Comparison of ENCODE assay signal across 8 mouse cellular contexts in genomic region chr17:15526304-15526703, GRCm38 (mm10). TPM values are rescaled to one million over a fixed set of nuclear protein-coding genes. Genes with fewer than 3 reads are reported as not detected.
DNase-seq lines count a peak whose midpoint lies in the region; ATAC-seq and TF ChIP-seq lines count a peak whose summit lies in the region.

No protein-coding gene starts in this region.

- peaks cover 31% of the 10 kb centered on the region for H3K36me3 ChIP-seq in heart, embryonic 12.5 days
- H3K36me3 ChIP-seq in G1E (replicated peaks), result peaks cover 57% of the 10 kb centered on the region
- H3K36me3 ChIP-seq in forebrain, embryonic 15.5 days, result peaks cover 39% of the 10 kb centered on the region
- peaks cover 39% of the 10 kb centered on the region for H3K36me3 ChIP-seq in liver, embryonic 15.5 days (replicated peaks)

- DNase-seq in heart, adult 9 months (ENCODE audit: low spot score in 2 of 2), result no peak
- no peak for DNase-seq in G1E (ENCODE audit: low spot score)
- DNase-seq in frontal cortex, postnatal 10 days (ENCODE audit: low spot score in 2 of 2), result no peak
- DNase-seq in layer of hippocampus, postnatal 36 days, result no peak
- DNase-seq in gastrocnemius, adult 8-10 months (ENCODE audit: low spot score in 2 of 2), result no peak

- peak overlapping the region; percentile 88 for H3K4me2 ChIP-seq in heart, embryonic 12.5 days
- H3K4me2 ChIP-seq in forebrain, embryonic 15.5 days (replicated peaks), result peak overlapping the region; percentile 67
- H3K4me2 ChIP-seq in liver, embryonic 15.5 days, result peak overlapping the region; percentile 92

- no peaks in the 10 kb centered on the region for H3K27me3 ChIP-seq in heart, embryonic 12.5 days (replicated peaks)
- H3K27me3 ChIP-seq in G1E (ENCODE audit: insufficient read depth, low read length), result no peaks in the 10 kb centered on the region
- H3K27me3 ChIP-seq in forebrain, embryonic 15.5 days, result no peaks in the 10 kb centered on the region
- H3K27me3 ChIP-seq in liver, embryonic 15.5 days, result no peaks in the 10 kb centered on the region

- H3K9me3 ChIP-seq in heart, embryonic 12.5 days (replicated peaks), result no peaks in the 10 kb centered on the region
- no peaks in the 10 kb centered on the region for H3K9me3 ChIP-seq in G1E (replicated peaks)
- H3K9me3 ChIP-seq in forebrain, embryonic 15.5 days, result no peaks in the 10 kb centered on the region
- H3K9me3 ChIP-seq in liver, embryonic 15.5 days (replicated peaks), result no peaks in the 10 kb centered on the region

- no peak overlapping the region for H3K27ac ChIP-seq in heart, embryonic 12.5 days (ENCODE audit: poor library complexity, severe bottlenecking)
- peak overlapping the region; percentile 88; the same call in 1 of the 2 replicates for H3K27ac ChIP-seq in forebrain, embryonic 15.5 days (replicated peaks)
- peak overlapping the region; percentile 87 for H3K27ac ChIP-seq in liver, embryonic 15.5 days (replicated peaks)

- 12% methylated on average over 10 of the region's 10 CpGs for WGBS in heart, embryonic 12.5 days
- WGBS in forebrain, embryonic 15.5 days, result 11% methylated on average over 10 of the region's 10 CpGs
- WGBS in liver, embryonic 15.5 days (ENCODE audit: insufficient replicate concordance), result 5% methylated on average over 10 of the region's 10 CpGs

- peaks cover 7% of the 10 kb centered on the region for H3K4me1 ChIP-seq in heart, embryonic 12.5 days (replicated peaks)
- H3K4me1 ChIP-seq in G1E (ENCODE audit: insufficient read depth, low read depth, low read length), result peaks cover 38% of the 10 kb centered on the region
- peaks cover 19% of the 10 kb centered on the region for H3K4me1 ChIP-seq in forebrain, embryonic 15.5 days
- H3K4me1 ChIP-seq in liver, embryonic 15.5 days (replicated peaks), result peaks cover 29% of the 10 kb centered on the region

- H3K4me3 ChIP-seq in heart, embryonic 12.5 days, result peak overlapping the region; percentile 79
- peak overlapping the region; percentile 79 for H3K4me3 ChIP-seq in G1E (ENCODE audit: low read depth, low read length)
- peak overlapping the region; percentile 90 for H3K4me3 ChIP-seq in forebrain, embryonic 15.5 days
- H3K4me3 ChIP-seq in liver, embryonic 15.5 days (replicated peaks), result peak overlapping the region; percentile 73

- H3K9ac ChIP-seq in heart, embryonic 12.5 days, result peak overlapping the region; percentile 92
- H3K9ac ChIP-seq in forebrain, embryonic 15.5 days (replicated peaks), result peak overlapping the region; percentile 73
- peak overlapping the region; percentile 83 for H3K9ac ChIP-seq in liver, embryonic 15.5 days

- ATAC-seq in heart, embryonic 12.5 days (ENCODE audit: insufficient number of reproducible peaks, low FRiP score), result no peak
- ATAC-seq in G1E (ENCODE audit: extremely low read depth, insufficient number of reproducible peaks, low FRiP score, poor library complexity, severe bottlenecking), result no peak
- no peak for ATAC-seq in forebrain, embryonic 15.5 days (replicated peaks)
- ATAC-seq in liver, embryonic 15.5 days (ENCODE audit: insufficient read depth), result no peak

- no peak for TF ChIP-seq CTCF in G1E (IDR thresholded peaks at IDR 0.05; ENCODE audit: low read depth, low read length)

RNA-seq across cellular contexts. Expression of gene Pdcd2, which starts 0.8 kb away (rescaled TPM):
- polyA plus RNA-seq in heart, embryonic 12.5 days (2016; fragmentation: Nextera tagmentation; extraction: Ambion mirVana), result 31.1 and 32.6 TPM in 2 replicates
- total RNA-seq in G1E (2014; fragmentation: Nextera tagmentation) (102 and 105 TPM in 2 replicates), G1E (2017) (156 and 179 TPM in 2 replicates)
- polyA plus RNA-seq in G1E (2012), result 230 and 314 TPM in 2 replicates
- polyA plus RNA-seq in forebrain, embryonic 15.5 days (2015; fragmentation: Nextera tagmentation; extraction: Ambion mirVana), result 60.0 and 64.7 TPM in 2 replicates
- polyA plus RNA-seq in liver, embryonic 15.5 days (2015; fragmentation: Nextera tagmentation; extraction: Ambion mirVana), result 19.8 and 21.3 TPM in 2 replicates
- 10 to 100 TPM; 16.7 to 18.9 TPM for total RNA-seq in layer of hippocampus, postnatal 36 days (2021)
- 10 to 100 TPM; 14.4 to 27.1 (median 18.0) TPM for total RNA-seq in gastrocnemius, adult 8-10 months (2022)

RNA-seq across cellular contexts. Expression of gene Tbp, which starts 26.6 kb away (rescaled TPM):
- 26.6 and 29.2 TPM in 2 replicates for polyA plus RNA-seq in heart, embryonic 12.5 days (2016; fragmentation: Nextera tagmentation; extraction: Ambion mirVana)
- total RNA-seq in G1E (2014; fragmentation: Nextera tagmentation), result 176 and 189 TPM in 2 replicates
- total RNA-seq in G1E (2017), result 64.7 and 66.5 TPM in 2 replicates
- 9.8 and 11.9 TPM in 2 replicates for polyA plus RNA-seq in G1E (2012)
- polyA plus RNA-seq in forebrain, embryonic 15.5 days (2015; fragmentation: Nextera tagmentation; extraction: Ambion mirVana), result 69.3 and 71.3 TPM in 2 replicates
- polyA plus RNA-seq in liver, embryonic 15.5 days (2015; fragmentation: Nextera tagmentation; extraction: Ambion mirVana), result 17.6 and 18.6 TPM in 2 replicates
- 10 to 100 TPM; 30.3 to 36.0 TPM for total RNA-seq in layer of hippocampus, postnatal 36 days (2021)
- total RNA-seq in gastrocnemius, adult 8-10 months (2022), result 1 to 10 TPM; 5.9 to 9.4 (median 7.7) TPM

RNA-seq across cellular contexts. Expression of gene Psmb1, which starts 26.8 kb away (rescaled TPM):
- 199 and 201 TPM in 2 replicates for polyA plus RNA-seq in heart, embryonic 12.5 days (2016; fragmentation: Nextera tagmentation; extraction: Ambion mirVana)
- 69.1 and 72.5 TPM in 2 replicates for total RNA-seq in G1E (2014; fragmentation: Nextera tagmentation)
- 194 and 265 TPM in 2 replicates for total RNA-seq in G1E (2017)
- 11.7 and 59.3 TPM in 2 replicates for polyA plus RNA-seq in G1E (2012)
- polyA plus RNA-seq in forebrain, embryonic 15.5 days (2015; fragmentation: Nextera tagmentation; extraction: Ambion mirVana), result 238 and 248 TPM in 2 replicates
- polyA plus RNA-seq in liver, embryonic 15.5 days (2015; fragmentation: Nextera tagmentation; extraction: Ambion mirVana), result 120 and 129 TPM in 2 replicates
- total RNA-seq in layer of hippocampus, postnatal 36 days (2021), result 100 to 1,000 TPM; 120 to 138 TPM
- total RNA-seq in gastrocnemius, adult 8-10 months (2022), result 100 to 1,000 TPM; 105 to 114 (median 112) TPM

RNA-seq across cellular contexts. Expression of gene Prdm9, which starts 37.9 kb away (rescaled TPM):
- polyA plus RNA-seq in heart, embryonic 12.5 days (2016; fragmentation: Nextera tagmentation; extraction: Ambion mirVana), result 1.6 TPM in 2 replicates
- total RNA-seq in G1E (2014; fragmentation: Nextera tagmentation) (9.2 and 16.0 TPM in 2 replicates), G1E (2017) (3.2 and 5.4 TPM in 2 replicates)
- polyA plus RNA-seq in G1E (2012), result 1.1 TPM in 2 replicates
- polyA plus RNA-seq in forebrain, embryonic 15.5 days (2015; fragmentation: Nextera tagmentation; extraction: Ambion mirVana), result 1.4 and 2.2 TPM in 2 replicates
- polyA plus RNA-seq in liver, embryonic 15.5 days (2015; fragmentation: Nextera tagmentation; extraction: Ambion mirVana), result 0.46 and 0.66 TPM in 2 replicates
- 1 to 10 TPM; 3.6 to 4.0 TPM for total RNA-seq in layer of hippocampus, postnatal 36 days (2021)
- total RNA-seq in gastrocnemius, adult 8-10 months (2022), result 1 to 10 TPM; 2.9 to 3.5 (median 3.0) TPM
